Mouse (Mus musculus) regulatory T cell (primary cell): ENCODE data around the gene Nrd1.

Experiments used
- in situ Hi-C: fragments of 300-600 bp; cut with MboI, MseI; formaldehyde crosslinking; loops from one replicate; pipeline ENCODE4 v1.15.1; 2025; ENCODE audit warnings: high pct_unique_total_duplicates

The Nrd1 gene

DNA sequence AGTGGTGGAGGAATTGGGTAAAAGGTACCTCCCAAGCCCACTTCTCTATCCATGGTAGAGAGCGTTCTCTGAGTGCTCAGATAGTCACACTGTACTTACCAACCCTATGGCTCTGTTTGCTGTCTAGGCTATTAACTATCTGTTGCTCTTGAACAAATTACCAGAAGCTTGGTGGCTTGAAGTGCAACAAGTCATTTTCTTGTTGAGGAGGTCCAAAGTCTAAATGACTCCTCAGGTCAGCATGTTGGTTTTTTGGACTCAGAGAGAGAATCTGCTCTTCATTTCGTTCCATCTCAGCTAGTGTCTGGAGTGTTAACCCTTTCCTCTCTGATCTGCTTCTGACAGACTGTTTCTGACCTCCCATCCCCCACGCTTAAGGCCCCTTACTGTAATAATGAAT is 24.6 kb downstream of the Nrd1 start:
- in situ Hi-C loops = no loop called here

DNA sequence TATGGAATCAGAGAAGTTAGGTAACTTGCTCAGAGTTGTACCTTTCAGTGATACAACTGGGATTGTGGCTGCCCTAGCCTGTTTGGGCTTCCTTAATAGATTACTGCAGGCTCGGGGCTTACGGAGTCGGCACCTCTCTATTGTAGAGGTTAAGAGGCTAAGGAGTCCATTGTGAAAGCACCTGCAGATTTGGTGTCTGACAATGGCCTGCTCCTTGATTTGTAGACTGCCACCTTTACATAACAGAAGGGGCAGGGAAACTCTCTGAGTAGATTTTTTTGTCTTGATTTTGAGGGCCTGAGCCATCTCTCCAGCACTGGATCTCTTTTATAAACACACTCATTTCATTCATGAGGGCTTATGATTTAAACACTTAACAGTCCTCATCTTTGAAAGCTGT is 26.1 kb downstream of the Nrd1 start:
- in situ Hi-C loops = no loop called here

DNA sequence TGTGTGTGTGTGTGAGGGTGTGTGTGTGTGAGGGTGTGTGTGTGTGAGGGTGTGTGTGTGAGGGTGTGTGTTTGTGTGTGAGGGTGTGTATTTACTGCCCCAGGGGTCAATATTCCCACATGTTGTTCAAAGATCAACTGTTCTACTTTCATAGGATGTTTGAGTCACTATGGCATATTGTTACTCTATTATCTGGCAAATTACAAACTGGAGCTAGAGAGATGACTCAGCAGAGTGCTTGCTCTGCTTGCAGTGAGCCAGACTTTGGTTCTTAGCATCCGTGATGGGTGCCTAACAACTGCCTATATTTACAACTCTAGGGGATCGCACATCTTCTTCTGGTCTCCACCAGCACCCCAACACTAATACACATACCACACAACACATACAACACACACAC is 29.4 kb downstream of the Nrd1 start:
- in situ Hi-C loops = no loop called here

DNA sequence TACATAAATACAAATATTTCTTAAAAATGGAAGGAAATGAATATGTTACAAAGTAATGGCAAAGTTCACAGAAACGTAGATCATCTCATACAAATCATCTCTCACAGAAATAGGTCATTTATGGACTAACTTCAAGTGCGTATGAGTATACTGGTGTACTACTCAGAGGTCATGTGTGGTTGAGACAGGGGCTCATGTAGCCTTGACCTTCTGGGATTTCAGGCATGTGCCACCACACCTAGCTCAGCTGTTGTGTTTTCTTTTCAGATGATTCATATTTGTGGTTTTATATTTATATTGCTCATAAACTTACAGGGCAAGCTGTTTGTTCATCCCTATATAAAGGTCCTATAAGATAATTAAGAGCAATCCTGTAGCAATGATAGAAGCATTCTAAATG is 29.8 kb downstream of the Nrd1 start:
- in situ Hi-C loops = no loop called here

DNA sequence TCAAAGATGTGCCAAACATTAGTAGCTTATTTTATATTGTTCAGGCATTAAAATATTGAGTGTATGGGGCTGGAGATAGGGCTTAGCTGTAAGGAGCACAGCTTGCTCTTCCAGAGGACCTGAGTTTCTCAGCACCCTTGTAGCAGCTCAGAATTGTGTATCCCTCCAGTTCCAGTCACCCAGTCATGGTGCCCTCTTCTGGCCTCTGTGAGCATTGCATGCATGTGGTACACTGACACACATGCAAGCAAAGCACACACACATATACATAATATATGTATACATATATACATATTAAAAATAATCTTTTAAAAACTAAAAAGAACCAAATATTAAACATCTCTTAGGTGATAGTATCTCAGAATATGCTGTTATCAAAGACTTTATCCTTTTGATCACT is 35.9 kb downstream of the Nrd1 start:
- in situ Hi-C loops = no loop called here

DNA sequence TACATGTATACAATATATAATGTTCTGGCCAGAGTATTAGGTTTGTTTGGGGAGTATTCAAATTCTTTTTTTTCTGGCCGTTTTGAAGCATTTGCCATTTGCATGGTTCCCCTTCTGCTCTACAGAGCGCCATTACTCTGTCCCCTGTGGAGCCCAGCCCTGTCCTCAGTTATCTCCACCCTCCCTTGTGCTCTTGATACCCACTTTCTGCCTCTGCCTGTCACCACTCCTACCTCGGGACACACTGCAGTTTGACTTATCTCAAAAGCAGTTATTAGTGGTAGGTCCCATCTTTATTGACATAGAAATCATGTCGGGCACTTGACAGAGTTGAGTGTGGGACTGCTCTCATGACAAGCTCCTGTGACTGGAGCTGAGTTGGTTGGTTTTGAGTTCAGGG is 42.3 kb downstream of the Nrd1 start:
- in situ Hi-C loops = no loop called here

DNA sequence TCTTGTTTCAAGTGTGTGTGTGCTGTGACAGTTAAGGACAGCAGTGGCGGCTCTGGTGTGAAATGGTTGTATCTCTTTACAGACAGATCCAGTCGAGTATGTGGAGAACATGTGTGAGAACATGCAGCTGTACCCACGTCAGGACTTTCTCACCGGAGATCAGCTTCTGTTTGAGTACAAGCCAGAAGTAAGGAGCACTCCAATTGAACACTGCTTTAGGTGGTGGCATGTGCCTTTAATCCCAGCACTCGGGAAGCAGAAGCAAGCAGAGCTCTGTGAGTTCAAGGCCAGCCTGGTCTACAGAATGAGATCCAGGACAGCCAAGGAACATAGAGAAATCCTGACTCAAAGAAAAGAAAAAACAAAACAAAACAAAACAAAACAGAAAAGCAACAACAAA is 42.8 kb downstream of the Nrd1 start:
- in situ Hi-C loops = no loop called here

DNA sequence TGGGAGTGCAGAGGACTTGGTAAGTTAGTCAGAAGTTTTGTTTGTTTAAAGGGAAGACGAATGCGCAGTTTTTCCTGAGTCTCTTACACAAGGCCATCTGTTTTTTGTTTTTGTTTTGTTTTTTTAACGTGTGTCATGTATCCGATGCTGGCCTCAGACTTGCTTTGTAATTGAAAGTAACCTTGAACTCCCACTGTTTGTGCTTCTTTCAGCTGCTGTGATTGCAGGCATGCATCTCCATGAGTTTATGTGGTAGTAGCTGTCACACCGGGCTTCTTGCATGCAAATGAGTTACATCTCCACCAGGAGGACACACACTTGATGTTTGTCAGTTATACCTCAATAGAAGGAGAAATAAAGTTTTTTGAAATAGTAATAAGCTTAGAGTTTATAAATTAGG is 43.3 kb downstream of the Nrd1 start:
- in situ Hi-C loops = no loop called here

DNA sequence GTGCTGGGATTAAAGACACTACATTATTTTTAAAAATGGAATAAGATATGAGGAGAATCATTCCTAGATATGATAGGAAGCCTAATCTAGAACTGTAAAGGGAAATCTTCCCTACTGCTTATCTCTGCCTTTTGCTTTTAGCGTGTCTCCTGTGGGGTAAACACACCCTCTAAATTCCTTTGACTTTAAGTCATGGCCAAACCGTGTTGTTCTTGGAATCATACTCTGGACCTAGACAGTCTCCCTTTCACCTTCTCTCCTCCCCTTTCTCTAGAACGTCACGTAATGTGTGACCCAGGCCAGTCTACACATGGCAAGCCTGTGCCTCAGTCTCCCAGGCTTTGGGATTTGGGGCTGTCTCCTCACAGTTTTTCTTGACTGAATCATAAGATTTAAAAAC is 47.8 kb downstream of the Nrd1 start:
- in situ Hi-C loops = no loop called here

DNA sequence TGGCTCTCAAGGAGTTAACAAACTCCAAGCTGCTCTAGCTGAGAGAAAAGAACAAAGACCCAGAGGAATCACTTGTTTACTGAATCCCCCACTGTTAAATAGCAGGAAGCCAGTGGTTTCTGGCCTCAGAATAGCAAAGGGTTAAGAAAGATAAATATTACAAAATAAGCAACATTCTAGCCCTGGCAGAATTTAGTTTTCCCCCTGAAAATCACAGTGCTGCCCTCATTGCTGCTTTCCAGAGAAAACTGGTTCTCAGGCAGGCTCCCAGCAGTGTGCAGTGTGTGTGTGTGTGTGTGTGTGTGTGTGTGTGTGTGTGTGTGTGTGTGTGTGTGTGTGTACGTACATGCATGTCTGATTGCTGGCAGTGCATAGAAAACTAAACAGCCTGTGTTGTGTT is 51.8 kb downstream of the Nrd1 start:
- in situ Hi-C loops = no loop called here

DNA sequence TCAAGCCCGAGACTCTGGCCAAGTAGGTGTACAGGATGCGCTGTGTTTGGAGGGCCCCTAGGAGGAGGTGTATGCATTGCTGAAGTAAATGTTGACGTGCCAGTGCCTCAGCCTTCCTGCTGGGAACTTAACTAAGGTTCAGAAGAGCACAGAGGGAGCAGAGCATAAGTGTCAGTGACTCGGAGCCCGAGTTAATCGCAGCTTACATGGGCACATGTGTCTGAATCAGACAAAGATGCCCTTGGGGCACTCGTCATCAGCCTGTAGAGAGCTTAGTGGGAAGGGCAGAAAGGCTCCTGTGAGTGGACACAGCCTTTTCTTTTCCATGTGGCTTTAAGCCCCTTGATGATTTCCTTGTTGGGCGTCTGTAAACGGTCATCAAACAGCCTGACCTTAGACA is 53.5 kb downstream of the Nrd1 start:
- in situ Hi-C loops = no loop called here

DNA sequence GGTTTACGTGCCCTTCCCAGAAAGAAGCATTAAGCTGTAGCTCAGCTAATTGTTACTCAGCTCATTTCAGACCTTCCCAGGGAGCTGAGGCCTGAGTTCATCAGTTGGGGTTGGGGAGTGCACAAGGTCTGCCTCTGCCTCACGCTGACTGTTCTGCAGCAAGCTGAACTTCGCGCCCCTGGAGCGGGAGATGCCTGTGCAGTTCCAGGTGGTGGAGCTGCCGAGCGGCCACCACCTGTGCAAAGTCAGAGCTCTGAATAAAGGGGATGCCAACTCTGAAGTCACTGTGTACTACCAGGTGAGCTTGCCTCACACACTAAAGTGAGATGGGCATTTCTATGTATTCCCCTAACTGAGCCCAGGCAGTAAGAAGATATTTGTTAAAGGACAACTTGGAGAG is 55.9 kb downstream of the Nrd1 start:
- in situ Hi-C loops = no loop called here

DNA sequence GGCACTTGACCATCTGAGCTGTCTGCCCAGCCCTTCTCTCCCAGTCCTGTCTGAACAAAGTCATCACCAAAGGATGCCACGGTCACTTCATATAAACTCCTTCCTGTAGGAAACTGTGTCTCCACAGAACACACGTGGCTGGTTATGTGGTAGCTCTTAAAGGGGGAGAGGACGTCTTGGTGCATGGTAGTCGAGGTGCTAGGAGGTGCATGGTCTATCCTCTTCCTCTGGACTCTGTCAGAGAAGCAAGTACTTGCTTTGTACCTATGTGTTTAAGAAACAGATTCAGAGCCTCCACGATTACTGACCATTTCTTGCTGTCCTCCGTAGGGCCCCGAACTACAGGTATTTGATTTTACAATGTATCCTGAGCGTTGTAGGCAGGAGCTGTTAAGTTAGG is 57.2 kb downstream of the Nrd1 start:
- in situ Hi-C loops = no loop called here

DNA sequence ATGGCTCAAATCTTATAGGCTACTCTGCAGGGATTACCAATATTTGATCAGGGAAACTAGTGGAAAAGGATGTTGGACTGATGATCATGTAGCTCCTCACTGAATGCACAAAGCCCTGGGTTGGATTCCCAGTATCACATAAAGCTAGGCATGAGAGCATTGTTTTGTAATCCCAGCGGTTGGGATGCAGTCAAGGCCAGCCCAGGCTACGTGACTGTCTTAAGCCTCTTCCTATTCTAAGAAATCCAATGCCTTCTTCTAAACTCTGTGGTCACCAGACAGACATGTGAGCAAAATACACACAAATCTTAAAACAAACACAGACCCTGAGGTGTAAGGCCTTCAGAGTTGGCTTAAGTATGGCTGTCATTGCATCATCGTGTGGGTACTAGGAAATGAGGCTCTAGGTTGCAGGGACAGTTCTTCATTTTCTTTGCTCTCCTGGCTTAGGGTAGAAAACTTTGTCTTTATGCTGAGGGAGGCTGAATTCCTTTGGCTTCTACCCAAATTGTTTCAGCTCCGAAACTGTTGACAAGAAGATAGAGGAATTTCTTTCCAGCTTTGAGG is 58.9 kb downstream of the Nrd1 start:
- in situ Hi-C loops = no loop called here

DNA sequence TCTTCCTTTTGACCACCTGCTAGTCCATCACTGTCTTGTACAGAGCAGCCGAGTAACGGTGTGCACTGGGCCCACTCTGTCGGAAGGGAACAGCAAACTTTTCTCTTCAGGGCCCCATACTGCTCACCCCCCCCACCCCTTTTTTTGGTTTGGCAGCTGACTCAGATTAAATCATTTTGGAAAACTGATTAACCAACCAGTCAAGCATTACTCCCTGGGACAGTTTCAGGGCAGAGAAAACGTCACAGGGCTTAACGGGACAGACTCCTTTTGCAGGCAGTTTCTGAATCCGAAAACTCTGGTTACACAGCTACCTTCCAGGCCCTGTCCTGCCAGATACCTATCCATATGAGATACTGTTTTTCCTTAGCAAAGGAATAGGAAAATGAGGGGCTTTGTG is 64.5 kb downstream of the Nrd1 start:
- in situ Hi-C loops = loop anchor here (5.0 kb wide), 1 partner anchor 102 kb away; no protein-coding TSS in a partner anchor

DNA sequence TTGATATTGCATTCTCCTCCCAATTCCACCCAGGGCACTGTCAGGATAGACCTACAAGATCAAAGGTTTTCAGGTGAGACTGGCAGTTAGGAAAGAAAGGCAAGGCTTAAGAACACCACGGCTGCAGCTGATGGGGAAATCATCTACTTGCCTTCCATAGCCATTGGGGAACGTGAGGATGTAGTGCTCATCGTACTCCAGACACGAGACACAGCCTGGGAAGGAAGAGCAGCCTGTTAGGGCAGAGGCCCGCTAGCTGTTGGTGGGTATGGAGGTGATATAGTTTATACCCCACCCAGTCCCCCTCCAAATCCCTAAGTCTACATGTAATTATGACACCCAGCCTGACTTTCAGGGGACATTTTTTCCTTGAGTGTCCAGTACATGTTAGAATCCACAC is 65.3 kb downstream of the Nrd1 start:
- in situ Hi-C loops = loop anchor here (5.0 kb wide), 1 partner anchor 102 kb away; no protein-coding TSS in a partner anchor

DNA sequence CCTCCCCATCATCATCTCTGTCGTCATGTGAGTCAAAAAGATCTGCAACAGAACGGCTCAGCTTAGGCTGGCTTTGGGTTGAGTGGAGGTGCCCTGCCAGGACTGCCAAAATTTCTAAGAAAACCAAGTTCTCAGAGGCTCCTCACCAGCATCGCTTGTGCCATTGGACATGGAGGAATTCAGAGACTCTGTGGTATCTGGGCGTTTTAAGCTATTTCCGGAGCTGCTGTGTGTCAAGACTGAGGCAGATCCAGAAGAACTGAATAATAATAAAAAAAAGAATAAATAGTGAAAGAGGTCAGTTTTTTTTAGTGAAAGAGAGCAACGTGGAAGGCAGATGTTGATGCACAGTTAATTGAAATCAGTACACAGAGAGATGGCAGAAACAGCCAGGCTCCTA is 72.4 kb downstream of the Nrd1 start:
- in situ Hi-C loops = no loop called here

DNA sequence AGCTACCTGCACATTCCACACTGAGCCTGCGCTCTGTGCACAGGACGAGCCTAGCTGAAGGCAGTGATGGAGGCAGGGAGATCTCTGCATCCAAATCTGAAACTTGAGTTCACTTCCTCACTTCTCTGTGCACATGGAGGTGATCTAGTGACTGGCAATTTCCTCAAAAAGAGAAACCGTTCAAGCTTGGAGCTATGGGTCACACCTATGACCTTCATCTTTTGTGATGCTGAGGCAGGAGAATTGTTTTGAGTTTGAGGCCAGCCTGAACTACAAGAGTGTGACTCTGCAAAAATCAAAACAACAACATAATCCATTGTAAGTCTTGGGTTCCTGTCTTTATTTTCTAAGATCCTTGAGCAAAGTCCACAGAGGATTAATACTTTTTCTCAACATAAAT is 72.8 kb downstream of the Nrd1 start:
- in situ Hi-C loops = no loop called here

DNA sequence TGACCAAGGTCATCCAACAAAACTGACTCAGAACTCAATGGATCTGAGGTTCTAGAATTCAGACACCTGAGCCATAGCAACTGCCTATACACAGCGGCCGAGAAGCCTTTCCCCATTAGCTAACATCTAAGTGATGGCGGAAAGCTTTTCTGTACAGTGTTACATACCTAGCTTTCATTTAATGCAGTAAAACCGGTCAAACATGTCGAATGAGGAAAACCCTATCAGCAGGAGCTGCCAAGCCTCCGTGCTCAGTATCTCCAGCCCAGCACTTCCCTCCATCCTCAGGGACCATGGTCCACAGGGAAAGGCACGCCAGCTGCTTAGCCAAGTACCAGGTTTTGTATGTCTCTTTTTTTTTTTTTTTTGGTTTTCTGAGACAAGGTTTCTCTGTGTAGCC is 78.5 kb downstream of the Nrd1 start:
- in situ Hi-C loops = no loop called here

DNA sequence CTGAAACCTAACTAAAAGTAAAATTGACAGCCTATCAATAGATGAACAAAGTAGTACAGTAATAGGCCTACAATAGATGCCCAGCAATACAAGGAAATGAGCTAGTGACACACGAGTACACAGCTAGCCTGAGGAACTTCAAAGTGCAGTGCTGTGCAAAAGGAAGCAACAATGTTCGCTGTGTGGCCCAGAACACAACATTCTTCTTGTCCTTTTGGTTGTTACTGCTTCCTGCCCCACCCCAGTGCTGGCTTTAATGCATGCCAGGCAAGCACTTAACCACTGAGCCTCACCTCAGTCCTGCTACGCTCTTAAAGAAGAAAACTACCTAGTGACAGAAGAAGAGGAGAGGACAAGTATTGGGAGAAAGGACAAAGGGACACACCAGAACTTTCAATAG is 79.2 kb downstream of the Nrd1 start:
- in situ Hi-C loops = no loop called here

DNA sequence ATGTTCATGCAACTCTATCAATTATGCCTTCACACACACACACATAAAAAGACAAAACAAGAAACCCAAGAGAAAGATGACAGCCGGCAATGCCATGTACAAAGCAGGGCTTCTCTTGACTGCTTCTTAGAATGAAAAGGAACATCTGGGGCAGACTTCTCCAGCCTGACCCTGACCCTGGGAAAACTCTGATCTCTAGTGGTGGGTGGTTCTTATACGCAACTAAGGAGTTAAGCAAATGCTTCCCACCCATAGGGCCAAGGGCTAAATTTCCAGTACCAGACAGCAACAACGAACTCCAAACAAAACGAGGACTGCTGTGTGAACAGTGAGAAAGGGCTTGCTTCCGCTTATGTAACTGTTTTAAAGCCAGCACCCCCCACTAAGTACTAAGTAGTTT is 79.7 kb downstream of the Nrd1 start:
- in situ Hi-C loops = no loop called here

DNA sequence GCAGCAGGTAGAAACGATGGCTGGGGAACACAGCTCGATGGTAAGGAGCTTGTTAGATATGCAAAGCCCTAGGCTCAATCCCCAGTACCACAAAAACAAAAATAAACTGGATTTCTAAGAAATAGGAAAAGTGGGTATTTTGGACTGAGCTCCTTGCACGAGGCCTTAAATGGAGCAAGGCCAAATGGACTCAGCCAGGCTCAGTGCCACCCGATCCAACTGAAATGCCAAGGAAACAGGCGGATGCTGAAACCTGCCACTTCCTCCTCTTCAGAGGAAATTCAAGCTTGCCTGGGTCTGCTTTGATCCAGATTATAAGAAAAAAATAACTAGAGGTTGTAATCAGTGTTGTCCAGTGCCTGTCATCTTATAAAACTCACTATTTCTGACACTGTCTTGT is 88.7 kb downstream of the Nrd1 start:
- in situ Hi-C loops = no loop called here

DNA sequence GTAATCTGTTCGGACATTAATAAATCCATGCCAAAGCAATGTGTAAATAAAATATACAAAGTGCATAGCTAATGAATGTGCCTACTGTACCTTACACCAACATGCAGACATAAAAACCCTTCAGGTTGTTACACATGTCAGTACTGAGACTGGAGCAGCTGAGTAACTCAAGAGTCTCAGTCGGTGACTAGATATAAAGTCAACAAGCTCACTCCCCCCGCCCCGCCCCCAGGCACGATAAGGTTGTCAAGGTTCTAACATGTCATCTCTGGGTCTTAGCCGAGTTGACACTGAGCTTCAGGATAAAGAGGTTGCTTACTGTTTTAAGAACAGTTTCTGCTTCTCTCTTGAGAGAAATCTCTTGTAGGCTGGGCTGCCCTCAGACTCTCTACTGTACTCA is 89.5 kb downstream of the Nrd1 start:
- in situ Hi-C loops = loop anchor here (5.0 kb wide), 1 partner anchor 62 kb away; no protein-coding TSS in a partner anchor

DNA sequence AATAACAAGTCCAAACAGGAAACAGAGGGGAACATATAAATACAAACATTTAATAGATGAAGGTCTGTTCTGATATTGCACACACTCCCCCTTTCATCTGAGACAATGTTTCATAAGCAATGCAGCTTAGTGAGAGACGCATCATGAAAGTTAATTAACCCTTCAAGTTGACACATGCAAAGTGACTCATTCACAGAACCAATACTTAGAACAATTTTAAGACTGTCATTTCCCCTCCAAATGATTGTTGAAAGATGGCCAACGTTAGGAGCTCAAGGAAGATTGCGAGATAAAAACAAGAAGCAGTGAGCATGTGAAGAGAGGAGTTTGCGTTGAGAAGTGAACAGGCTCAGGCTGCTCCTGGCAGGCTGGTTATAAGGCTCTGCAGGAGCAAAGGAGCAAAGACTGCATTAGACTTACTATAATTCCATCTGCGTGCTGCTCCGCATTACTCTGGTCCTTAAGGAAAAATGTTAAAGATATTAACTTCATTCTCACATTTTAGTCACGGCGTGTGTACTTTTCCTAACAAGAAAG is 90.9 kb downstream of the Nrd1 start:
- in situ Hi-C loops = loop anchor here (5.0 kb wide), 1 partner anchor 61 kb away; no protein-coding TSS in a partner anchor
